Mouse (Mus musculus): ENCODE data around the gene Scnm1. TPM values are rescaled to one million over a fixed set of nuclear protein-coding genes. Genes with fewer than 3 reads are reported as not detected.

Scnm1 gene
- polyA plus RNA-seq, 1 experiment from 2014 or later = 38.2 TPM

GRCm38 (mm10) chr3:95105121-95105520 lies 28.7 kb downstream of the Scnm1 start:
- peaks cover 68% of the 10 kb centered on the region for H3K4me1 ChIP-seq

GRCm38 (mm10) chr3:95100854-95101253 lies 33.0 kb downstream of the Scnm1 start:
- Histone ChIP-seq H3K27me3 (replicated peaks) (no peaks in the 10 kb centered on the region), H3K9ac (no peak overlapping the region), H3K4me2 (no peak overlapping the region), H3K36me3 (peaks cover 57% of the 10 kb centered on the region), H3K4me1 (peaks cover 51% of the 10 kb centered on the region), H3K9me3 (replicated peaks) (no peaks in the 10 kb centered on the region), H3K27ac (no peak overlapping the region), H3K4me3 (no peak overlapping the region)
- WGBS (ENCODE audit: insufficient replicate concordance) = 25% methylated on average over 2 of the region's 2 CpGs
- ATAC-seq = no peak

More at GRCm38 (mm10) chr3:95105121-95105520, 28.7 kb downstream of the Scnm1 start:
- peak overlapping the region; percentile 74 for H3K4me2 ChIP-seq
- H3K27ac ChIP-seq = peak overlapping the region; percentile 90
- H3K4me3 ChIP-seq = peak overlapping the region; percentile 91
- no peaks in the 10 kb centered on the region for H3K27me3 ChIP-seq (replicated peaks)
- H3K36me3 ChIP-seq = peaks cover 26% of the 10 kb centered on the region
- no peaks in the 10 kb centered on the region for H3K9me3 ChIP-seq (replicated peaks)
- WGBS (ENCODE audit: insufficient replicate concordance) = 9% methylated on average over 4 of the region's 4 CpGs
- ATAC-seq = no peak
- H3K9ac ChIP-seq = peak overlapping the region; percentile 89

- no peak overlapping the region for H3K4me2 ChIP-seq
- H3K9ac ChIP-seq = no peak overlapping the region
- ATAC-seq = no peak
- H3K36me3 ChIP-seq = peaks cover 29% of the 10 kb centered on the region
- H3K4me1 ChIP-seq = no peaks in the 10 kb centered on the region
- H3K9me3 ChIP-seq (replicated peaks) = no peaks in the 10 kb centered on the region
- 93% methylated on average over 1 of the region's 1 CpGs for WGBS (ENCODE audit: insufficient replicate concordance)
- no peaks in the 10 kb centered on the region for H3K27me3 ChIP-seq (replicated peaks)
- H3K4me3 ChIP-seq = no peak overlapping the region
- H3K27ac ChIP-seq = no peak overlapping the region
Observed at GRCm38 (mm10) chr3:95088071-95088470, 45.7 kb downstream of the Scnm1 start.

Small RNA genes lying within 50 kb of the gene (microRNA-seq; reads per million reads assigned to microRNA genes)
- not detected for gene Mir8099-1

Other genes with a start within 250 kb of the Scnm1 start
- gene Psmb4, start 247.1 kb downstream of the Scnm1 start, polyA plus RNA-seq (2016; fragmentation: Nextera tagmentation; extraction: Ambion mirVana) = 207 and 214 TPM in 2 replicates
- gene Selenbp1, start 201.0 kb downstream of the Scnm1 start, polyA plus RNA-seq (2016; fragmentation: Nextera tagmentation; extraction: Ambion mirVana) = 53.9 and 54.0 TPM in 2 replicates
- gene Rfx5, start 179.9 kb downstream of the Scnm1 start, polyA plus RNA-seq (2016; fragmentation: Nextera tagmentation; extraction: Ambion mirVana) = 2.6 and 3.6 TPM in 2 replicates
- 12.6 and 13.1 TPM in 2 replicates for gene Pi4kb, start 159.3 kb downstream of the Scnm1 start, polyA plus RNA-seq (2016; fragmentation: Nextera tagmentation; extraction: Ambion mirVana)
- 12.6 and 14.4 TPM in 2 replicates for gene Zfp687, start 118.6 kb downstream of the Scnm1 start, polyA plus RNA-seq (2016; fragmentation: Nextera tagmentation; extraction: Ambion mirVana)
- 216 and 229 TPM in 2 replicates for gene Psmd4, start 91.4 kb downstream of the Scnm1 start, polyA plus RNA-seq (2016; fragmentation: Nextera tagmentation; extraction: Ambion mirVana)
- 11.3 and 11.5 TPM in 2 replicates for gene Pip5k1a, start 27.1 kb downstream of the Scnm1 start, polyA plus RNA-seq (2016; fragmentation: Nextera tagmentation; extraction: Ambion mirVana)
- gene Vps72, start 23.0 kb downstream of the Scnm1 start, polyA plus RNA-seq (2016; fragmentation: Nextera tagmentation; extraction: Ambion mirVana) = 53.7 and 56.2 TPM in 2 replicates
- gene Tmod4, start 9.5 kb downstream of the Scnm1 start, polyA plus RNA-seq (2016; fragmentation: Nextera tagmentation; extraction: Ambion mirVana) = 0.19 and 0.51 TPM in 2 replicates
- gene Lysmd1, start 77 bp upstream of the Scnm1 start, polyA plus RNA-seq (2016; fragmentation: Nextera tagmentation; extraction: Ambion mirVana) = 7.9 and 8.6 TPM in 2 replicates
- gene Tnfaip8l2, start 8.3 kb upstream of the Scnm1 start, polyA plus RNA-seq (2016; fragmentation: Nextera tagmentation; extraction: Ambion mirVana) = 5.1 and 5.3 TPM in 2 replicates
- gene Sema6c, start 26.4 kb upstream of the Scnm1 start, polyA plus RNA-seq (2016; fragmentation: Nextera tagmentation; extraction: Ambion mirVana) = 1.9 and 2.1 TPM in 2 replicates
- 11.0 and 11.4 TPM in 2 replicates for gene Gabpb2, start 83.9 kb upstream of the Scnm1 start, polyA plus RNA-seq (2016; fragmentation: Nextera tagmentation; extraction: Ambion mirVana)
- 59.6 and 60.9 TPM in 2 replicates for gene Cdc42se1, start 94.7 kb upstream of the Scnm1 start, polyA plus RNA-seq (2016; fragmentation: Nextera tagmentation; extraction: Ambion mirVana)
- gene Mllt11, start 98.2 kb upstream of the Scnm1 start, polyA plus RNA-seq (2016; fragmentation: Nextera tagmentation; extraction: Ambion mirVana) = 4.3 and 4.5 TPM in 2 replicates
- gene Gm128, start 107.6 kb upstream of the Scnm1 start, polyA plus RNA-seq (2016; fragmentation: Nextera tagmentation; extraction: Ambion mirVana) = 0.33 and 0.38 TPM in 2 replicates
- gene Bnipl, start 117.2 kb upstream of the Scnm1 start, polyA plus RNA-seq (2016; fragmentation: Nextera tagmentation; extraction: Ambion mirVana) = not detected in 2 replicates
- gene Mindy1, start 147.3 kb upstream of the Scnm1 start, polyA plus RNA-seq (2016; fragmentation: Nextera tagmentation; extraction: Ambion mirVana) = 18.8 and 22.5 TPM in 2 replicates
- gene Prune1, start 148.1 kb upstream of the Scnm1 start, polyA plus RNA-seq (2016; fragmentation: Nextera tagmentation; extraction: Ambion mirVana) = 11.8 and 12.1 TPM in 2 replicates
- gene Anxa9, start 173.2 kb upstream of the Scnm1 start, polyA plus RNA-seq (2016; fragmentation: Nextera tagmentation; extraction: Ambion mirVana) = 3.1 and 4.6 TPM in 2 replicates
- 134 and 135 TPM in 2 replicates for gene Cers2, start 180.8 kb upstream of the Scnm1 start, polyA plus RNA-seq (2016; fragmentation: Nextera tagmentation; extraction: Ambion mirVana)
- gene Setdb1, start 223.2 kb upstream of the Scnm1 start, polyA plus RNA-seq (2016; fragmentation: Nextera tagmentation; extraction: Ambion mirVana) = 31.0 and 31.6 TPM in 2 replicates